ENCODE assay signal across 26 mouse cellular contexts in genomic region chr10:62848783-62849182, GRCm38 (mm10).
"Had no signal": no experiment of that assay in that cellular context is flagged by ENCODE, and none has a peak within 500 bp of the region (broad histone marks: within the 10 kb centered on the region; RNA-seq: fewer than 3 reads in every experiment).

No protein-coding gene starts in this region.

- ATAC-seq: hindbrain, postnatal 0 days; intestine, embryonic 16.5 days had no signal

- H3K27me3 ChIP-seq: heart, embryonic 13.5 days; heart, embryonic 15.5 days; hindbrain, embryonic 13.5 days; hindbrain, embryonic 15.5 days; limb, embryonic 12.5 days; liver, embryonic 13.5 days; liver, embryonic 15.5 days had no signal

- H3K27ac ChIP-seq: heart, adult 2 months; heart, embryonic 13.5 days; heart, embryonic 15.5 days; hindbrain, embryonic 13.5 days; hindbrain, embryonic 15.5 days; hindbrain, postnatal 0 days; layer of hippocampus, adult 2 months; left cerebral cortex, adult 2 months; limb, embryonic 10.5 days; limb, embryonic 12.5 days; liver, embryonic 13.5 days; liver, embryonic 15.5 days had no signal

- H3K4me3 ChIP-seq: heart, adult 2 months; heart, embryonic 13.5 days; heart, embryonic 15.5 days; hindbrain, embryonic 13.5 days; hindbrain, embryonic 15.5 days; layer of hippocampus, adult 2 months; left cerebral cortex, adult 2 months; limb, embryonic 10.5 days; limb, embryonic 12.5 days; liver, embryonic 13.5 days; liver, embryonic 15.5 days had no signal

- H3K4me1 ChIP-seq: hindbrain, embryonic 15.5 days; liver, embryonic 13.5 days; liver, embryonic 15.5 days had no signal

- DNase-seq: gastrocnemius, postnatal 25 days; heart, adult 11 months; heart, adult 2 months; heart, postnatal 14 days; heart, postnatal 36 days; kidney, adult 11 months; kidney, adult 2 months; kidney, adult 9 months; kidney, postnatal 10 days; kidney, postnatal 25 days; kidney, postnatal 4 days; liver; liver, embryonic 13.5 days had no signal

- H3K9me3 ChIP-seq: heart, embryonic 13.5 days; heart, embryonic 15.5 days; hindbrain, embryonic 13.5 days; hindbrain, embryonic 15.5 days; limb, embryonic 10.5 days; limb, embryonic 12.5 days; liver, embryonic 13.5 days; liver, embryonic 15.5 days had no signal

- H3K4me2 ChIP-seq: heart, embryonic 11.5 days; heart, embryonic 13.5 days; heart, embryonic 15.5 days; hindbrain, embryonic 13.5 days; hindbrain, embryonic 15.5 days; limb, embryonic 12.5 days; liver, embryonic 11.5 days; liver, embryonic 13.5 days; liver, embryonic 15.5 days had no signal

- H3K9ac ChIP-seq: heart, embryonic 13.5 days; heart, embryonic 15.5 days; hindbrain, embryonic 13.5 days; hindbrain, embryonic 15.5 days; limb, embryonic 12.5 days; liver, embryonic 13.5 days; liver, embryonic 15.5 days had no signal

- H3K36me3 ChIP-seq: heart, embryonic 15.5 days; hindbrain, embryonic 15.5 days; liver, embryonic 13.5 days; liver, embryonic 15.5 days had no signal
